Mouse (Mus musculus) small intestine, adult 2 months (tissue): ENCODE measurements around the gene Grb10.

ENCODE experiments used
- CTCF ChIP-seq: fragments of 200-500 bp; IDR thresholded peaks from 2 replicates; pipeline ENCODE4 v1.5.1; 2012; ENCODE audit warnings: low read depth, mild to moderate bottlenecking, control low read depth, inconsistent platforms, low read length, moderate library complexity, mixed read lengths; ENCODE audit not compliant: insufficient replicate concordance, insufficient read length; ENCODE audit errors: extremely low read depth
- POLR2A ChIP-seq: fragments of 200-500 bp; IDR thresholded peaks from 2 replicates; pipeline ENCODE4 v1.6.1; 2012; ENCODE audit warnings: low read depth, mild to moderate bottlenecking, control low read depth, inconsistent platforms, low read length, moderate library complexity

- no peak for TF ChIP-seq CTCF
- TF ChIP-seq POLR2A: no peak
These were observed 65.9 kb downstream of the Grb10 start for GRCm38 (mm10) chr11:11972401-11973110.
